Mouse (Mus musculus): ENCODE measurements around the gene AC170998.1. TPM values are rescaled to one million over a fixed set of nuclear protein-coding genes. Genes with fewer than 3 reads are reported as not detected.

AC170998.1 gene
- under 1 TPM in 1 of 2 experiments, not detected in 1; 0.52 TPM for total RNA-seq (2021)
- 0.27 TPM in 1 of 2 replicates, not detected in the other for polyA plus RNA-seq (2012; rRNA removed)
- long read RNA-seq: 0 reads

DNA sequence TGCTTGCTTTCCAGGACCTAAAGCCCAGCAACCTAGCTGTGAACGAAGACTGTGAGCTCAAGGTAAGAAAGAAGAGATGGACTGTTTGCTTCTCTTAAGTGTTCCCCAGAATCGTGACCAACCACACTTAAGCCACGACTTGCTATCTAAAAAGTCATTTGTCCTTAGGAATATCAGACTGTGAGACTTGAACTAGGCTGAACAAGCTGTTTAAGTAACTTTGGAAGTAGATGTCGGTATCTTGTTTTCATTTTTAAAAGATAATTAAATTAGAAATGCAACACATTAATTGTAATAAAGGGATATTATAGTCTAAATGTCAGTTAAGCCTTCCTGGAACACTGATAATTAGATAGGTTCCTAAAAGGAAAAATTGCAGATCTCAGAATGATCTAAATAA, at the start of gene AC170998.1:
AC170998.1 (plus strand) TSS at position 301 of the 400 bp plus-strand sequence.
- TF ChIP-seq CTCF (IDR thresholded peaks at IDR 0.05): no peak
- no peak for TF ChIP-seq EP300 (IDR thresholded peaks at IDR 0.05; ENCODE audit: insufficient read depth, low read depth, low read length)
- no peak for TF ChIP-seq POLR2A (IDR thresholded peaks at IDR 0.05; ENCODE audit: insufficient read depth, low read depth, low read length)
- 90% methylated on average over 4 of the region's 4 CpGs for WGBS
- Histone ChIP-seq H3K4me3 (no peak within 1 kb of the TSS), H3K4me1 (ENCODE audit: control insufficient read depth, insufficient read depth, low read length) (no peaks in the 10 kb centered on the region; the same call in 1 of the 2 replicates), H3K36me3 (ENCODE audit: control insufficient read depth, insufficient read depth, low read length) (peaks cover 7% of the 10 kb centered on the region), H3K27ac (no peak within 1 kb of the TSS), H3K79me2 (replicated peaks; ENCODE audit: control insufficient read depth, insufficient read depth, low read length) (no peaks in the 10 kb centered on the region; the same call in none of the 2 replicates), H3K27me3 (ENCODE audit: control insufficient read depth, insufficient read depth, low read length) (no peaks in the 10 kb centered on the region), H3K9ac (ENCODE audit: low read depth, low read length) (no peak within 1 kb of the TSS)
- intact Hi-C loops (cut with DNase I): no loop called here
- no peak for DNase-seq

DNA sequence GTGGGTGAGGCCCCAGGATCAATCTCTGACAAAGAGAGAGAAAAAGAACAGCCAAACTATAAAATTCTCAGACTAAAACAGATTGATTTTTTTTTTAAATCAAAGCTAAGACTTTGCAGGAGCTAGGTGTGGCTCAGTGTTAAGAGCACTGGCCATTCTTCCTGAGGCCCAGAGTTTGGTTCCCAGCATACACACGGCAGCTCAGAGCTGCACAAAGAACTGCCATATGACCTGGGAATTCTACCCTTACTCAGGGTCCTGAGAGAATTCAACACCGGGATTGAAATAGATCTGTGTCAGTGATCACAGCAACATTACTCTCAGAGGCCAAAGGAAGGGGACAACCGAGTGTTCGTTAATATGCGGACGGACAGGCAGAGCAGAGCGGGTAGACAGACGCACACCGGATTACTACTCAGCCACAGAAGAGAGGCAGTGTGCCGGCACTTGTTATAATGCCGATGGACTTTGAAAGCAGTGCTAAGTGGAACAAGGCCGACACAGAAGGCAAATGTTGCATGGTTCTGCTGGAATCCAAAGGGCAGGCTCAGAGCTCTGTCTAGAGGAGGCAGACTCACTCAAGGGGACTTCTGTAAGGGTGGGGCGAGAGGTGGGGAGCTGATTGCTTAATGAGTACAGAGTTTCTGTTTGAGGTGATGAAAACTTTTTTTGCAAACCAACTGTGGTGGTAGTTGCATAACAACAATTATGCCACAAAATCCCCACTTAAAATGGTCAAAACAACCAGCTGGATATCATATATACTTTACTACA, 43.4 kb upstream of the AC170998.1 start:
- Histone ChIP-seq H3K79me2 (replicated peaks; ENCODE audit: control insufficient read depth, insufficient read depth, low read length) (no peaks in the 10 kb centered on the region), H3K36me3 (ENCODE audit: control insufficient read depth, insufficient read depth, low read length) (no peaks in the 10 kb centered on the region), H3K27me3 (ENCODE audit: control insufficient read depth, insufficient read depth, low read length) (no peaks in the 10 kb centered on the region), H3K9ac (ENCODE audit: low read depth, low read length) (no peak overlapping the region), H3K4me3 (no peak overlapping the region), H3K4me1 (ENCODE audit: control insufficient read depth, insufficient read depth, low read length) (no peaks in the 10 kb centered on the region), H3K27ac (no peak overlapping the region)
- 84% methylated on average over 13 of the region's 13 CpGs for WGBS
- intact Hi-C loops (cut with DNase I): no loop called here
- TF ChIP-seq EP300 (IDR thresholded peaks at IDR 0.05; ENCODE audit: insufficient read depth, low read depth, low read length): no peak
- no peak for TF ChIP-seq CTCF (IDR thresholded peaks at IDR 0.05)
- TF ChIP-seq POLR2A (IDR thresholded peaks at IDR 0.05; ENCODE audit: insufficient read depth, low read depth, low read length): no peak
- DNase-seq: no peak

DNA sequence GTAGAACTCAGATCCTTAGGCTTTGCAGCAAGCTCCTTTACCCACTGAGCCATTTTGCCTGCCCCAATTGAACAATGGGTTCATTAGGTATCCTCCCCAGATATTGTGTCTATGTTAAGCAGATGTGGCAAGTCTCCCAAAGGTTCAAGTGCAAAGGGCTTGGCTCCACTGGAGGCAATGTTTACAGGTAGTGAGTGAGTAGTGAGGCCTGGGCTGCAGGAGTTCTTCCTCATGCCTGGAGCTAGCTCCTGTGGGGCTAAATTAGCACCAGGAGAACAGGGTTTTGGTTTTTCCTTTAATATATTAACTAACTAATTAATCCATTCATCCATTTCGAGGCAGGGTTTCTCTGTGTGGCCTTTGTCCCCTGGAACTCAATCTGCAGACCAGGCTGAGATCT, 42.3 kb upstream of the AC170998.1 start:
- no peak overlapping the region for H3K27ac ChIP-seq
- no peak overlapping the region for H3K9ac ChIP-seq (ENCODE audit: low read depth, low read length)
- no peaks in the 10 kb centered on the region for H3K4me1 ChIP-seq (ENCODE audit: control insufficient read depth, insufficient read depth, low read length)
- TF ChIP-seq CTCF (IDR thresholded peaks at IDR 0.05) (no peak), POLR2A (IDR thresholded peaks at IDR 0.05; ENCODE audit: insufficient read depth, low read depth, low read length) (no peak), EP300 (IDR thresholded peaks at IDR 0.05; ENCODE audit: insufficient read depth, low read depth, low read length) (no peak)
- DNase-seq: no peak
- no peaks in the 10 kb centered on the region for H3K79me2 ChIP-seq (replicated peaks; ENCODE audit: control insufficient read depth, insufficient read depth, low read length)
- no peak overlapping the region for H3K4me3 ChIP-seq
- intact Hi-C loops (cut with DNase I): no loop called here
- H3K36me3 ChIP-seq (ENCODE audit: control insufficient read depth, insufficient read depth, low read length): no peaks in the 10 kb centered on the region
- 62% methylated on average over 1 of the region's 1 CpGs for WGBS
- no peaks in the 10 kb centered on the region for H3K27me3 ChIP-seq (ENCODE audit: control insufficient read depth, insufficient read depth, low read length)

DNA sequence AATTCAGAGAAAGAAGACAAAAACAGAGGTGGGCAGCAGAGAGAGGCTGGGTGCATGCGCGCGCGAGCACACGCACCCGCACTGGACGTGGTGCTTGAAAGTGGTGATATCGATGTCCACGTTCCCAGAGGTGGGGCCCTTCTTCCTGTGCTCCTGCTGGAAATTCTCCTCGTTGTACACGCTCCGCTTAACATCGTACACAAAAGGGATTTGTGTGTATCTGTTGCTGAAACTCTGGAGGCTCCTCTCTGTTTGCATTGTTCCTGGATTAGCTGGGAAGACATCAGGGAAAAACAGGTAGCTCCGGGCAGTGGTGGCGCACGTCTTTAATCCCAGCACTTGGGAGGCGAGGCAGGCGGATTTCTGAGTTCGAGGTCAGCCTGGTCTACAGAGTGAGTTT, 41.3 kb upstream of the AC170998.1 start:
- no peaks in the 10 kb centered on the region for H3K36me3 ChIP-seq (ENCODE audit: control insufficient read depth, insufficient read depth, low read length)
- TF ChIP-seq CTCF (IDR thresholded peaks at IDR 0.05): no peak
- no peak for TF ChIP-seq POLR2A (IDR thresholded peaks at IDR 0.05; ENCODE audit: insufficient read depth, low read depth, low read length)
- no peak for TF ChIP-seq EP300 (IDR thresholded peaks at IDR 0.05; ENCODE audit: insufficient read depth, low read depth, low read length)
- no peak overlapping the region for H3K4me3 ChIP-seq
- DNase-seq: no peak
- 83% methylated on average over 19 of the region's 19 CpGs for WGBS
- intact Hi-C loops (cut with DNase I): no loop called here
- no peaks in the 10 kb centered on the region for H3K79me2 ChIP-seq (replicated peaks; ENCODE audit: control insufficient read depth, insufficient read depth, low read length)
- no peaks in the 10 kb centered on the region for H3K4me1 ChIP-seq (ENCODE audit: control insufficient read depth, insufficient read depth, low read length)
- H3K27ac ChIP-seq: no peak overlapping the region
- no peaks in the 10 kb centered on the region for H3K27me3 ChIP-seq (ENCODE audit: control insufficient read depth, insufficient read depth, low read length)
- no peak overlapping the region for H3K9ac ChIP-seq (ENCODE audit: low read depth, low read length)

DNA sequence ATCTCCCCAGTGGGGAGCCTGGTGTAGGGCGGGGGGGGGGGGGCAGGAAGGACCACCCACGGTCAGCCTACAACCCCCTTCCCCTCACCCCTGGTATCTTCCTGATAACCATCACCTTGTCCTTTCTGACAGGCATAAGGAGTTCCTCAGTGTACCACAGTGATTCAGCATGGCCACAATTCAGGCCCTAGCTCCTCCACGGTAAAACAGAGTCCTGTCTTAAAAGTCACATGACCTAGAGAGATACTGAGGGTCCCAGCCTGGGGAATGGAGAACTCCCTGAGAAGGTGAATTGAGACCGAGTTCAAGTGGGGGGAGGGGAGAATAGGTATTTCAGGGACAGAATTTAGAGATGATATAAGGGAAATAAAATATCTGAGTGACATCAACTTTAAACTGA, 38.5 kb upstream of the AC170998.1 start:
- Histone ChIP-seq H3K9ac (ENCODE audit: low read depth, low read length) (no peak overlapping the region), H3K27ac (no peak overlapping the region), H3K79me2 (replicated peaks; ENCODE audit: control insufficient read depth, insufficient read depth, low read length) (peaks cover 3% of the 10 kb centered on the region; the same call in 1 of the 2 replicates), H3K4me3 (no peak overlapping the region), H3K27me3 (ENCODE audit: control insufficient read depth, insufficient read depth, low read length) (no peaks in the 10 kb centered on the region), H3K4me1 (ENCODE audit: control insufficient read depth, insufficient read depth, low read length) (peaks cover 2% of the 10 kb centered on the region; the same call in 1 of the 2 replicates), H3K36me3 (ENCODE audit: control insufficient read depth, insufficient read depth, low read length) (no peaks in the 10 kb centered on the region)
- DNase-seq: no peak
- TF ChIP-seq POLR2A (IDR thresholded peaks at IDR 0.05; ENCODE audit: insufficient read depth, low read depth, low read length): no peak
- TF ChIP-seq EP300 (IDR thresholded peaks at IDR 0.05; ENCODE audit: insufficient read depth, low read depth, low read length): no peak
- no peak for TF ChIP-seq CTCF (IDR thresholded peaks at IDR 0.05)
- intact Hi-C loops (cut with DNase I): no loop called here
- 49% methylated on average over 4 of the region's 4 CpGs for WGBS

All from heart, adult 2 months (tissue).